Mouse (Mus musculus) C2C12 (cell line): ENCODE data around the gene Itga2b.

Experiments used
- CEBPB ChIP-seq: IDR thresholded peaks from one replicate; pipeline ENCODE4 v1.6.1; 2011; ENCODE audit warnings: low read depth, mild to moderate bottlenecking, control low read depth, moderate library complexity
- CTCF ChIP-seq: IDR thresholded peaks from one replicate; pipeline ENCODE4 v1.5.1; 2011; ENCODE audit not compliant: control insufficient read depth, insufficient read depth, insufficient read length
- FOSL1 ChIP-seq: IDR thresholded peaks from one replicate; pipeline ENCODE4 v1.8.0; 2011; ENCODE audit warnings: mild to moderate bottlenecking, low read length; ENCODE audit not compliant: poor library complexity, insufficient read depth, severe bottlenecking
- MAX ChIP-seq: IDR thresholded peaks from one replicate; pipeline ENCODE4 v1.6.1; 2011; ENCODE audit warnings: mild to moderate bottlenecking, control low read depth
- MYOD1 ChIP-seq: IDR thresholded peaks from one replicate; pipeline ENCODE4 v1.6.1; 2011; ENCODE audit warnings: low read depth; ENCODE audit not compliant: control insufficient read depth, insufficient read length
- MYOG ChIP-seq: IDR thresholded peaks from one replicate; pipeline ENCODE4 v1.6.1; 2011; ENCODE audit not compliant: control insufficient read depth, insufficient read length; ENCODE audit errors: extremely low read depth
- USF1 ChIP-seq: IDR thresholded peaks from one replicate; pipeline ENCODE4 v1.6.1; 2011; ENCODE audit warnings: low read depth, mild to moderate bottlenecking, control low read depth, moderate library complexity

GRCm38 (mm10) chr11:102496206-102496605 is 26.3 kb upstream of the Itga2b start:
- TF ChIP-seq CTCF, result no peak
- no peak for TF ChIP-seq USF1
- TF ChIP-seq CEBPB, result no peak
- TF ChIP-seq MAX, result no peak
- no peak for TF ChIP-seq FOSL1
- peak; percentile 31 for TF ChIP-seq MYOD1
- TF ChIP-seq MYOG, result no peak
